Mouse (Mus musculus) c-Kit-positive CD71-positive TER-119-positive erythroid progenitor cells, embryonic 14.5 days (primary cell): Measurements from ENCODE around the gene Acss1.

ENCODE experiments used
- DNase-seq: peaks from one replicate; pipeline ENCODE4 v3.0.0-alpha.2; 2013; ENCODE audit warnings: low spot score

Acss1 gene

GRCm38 (mm10) chr2:150569847-150570590 lies 98.3 kb downstream of the Acss1 start, which contains the start of gene Cst7:
TSS of gene Cst7 (plus strand) at chr2:150570415.
- no peak for DNase-seq
